In the genomic region with DNA sequence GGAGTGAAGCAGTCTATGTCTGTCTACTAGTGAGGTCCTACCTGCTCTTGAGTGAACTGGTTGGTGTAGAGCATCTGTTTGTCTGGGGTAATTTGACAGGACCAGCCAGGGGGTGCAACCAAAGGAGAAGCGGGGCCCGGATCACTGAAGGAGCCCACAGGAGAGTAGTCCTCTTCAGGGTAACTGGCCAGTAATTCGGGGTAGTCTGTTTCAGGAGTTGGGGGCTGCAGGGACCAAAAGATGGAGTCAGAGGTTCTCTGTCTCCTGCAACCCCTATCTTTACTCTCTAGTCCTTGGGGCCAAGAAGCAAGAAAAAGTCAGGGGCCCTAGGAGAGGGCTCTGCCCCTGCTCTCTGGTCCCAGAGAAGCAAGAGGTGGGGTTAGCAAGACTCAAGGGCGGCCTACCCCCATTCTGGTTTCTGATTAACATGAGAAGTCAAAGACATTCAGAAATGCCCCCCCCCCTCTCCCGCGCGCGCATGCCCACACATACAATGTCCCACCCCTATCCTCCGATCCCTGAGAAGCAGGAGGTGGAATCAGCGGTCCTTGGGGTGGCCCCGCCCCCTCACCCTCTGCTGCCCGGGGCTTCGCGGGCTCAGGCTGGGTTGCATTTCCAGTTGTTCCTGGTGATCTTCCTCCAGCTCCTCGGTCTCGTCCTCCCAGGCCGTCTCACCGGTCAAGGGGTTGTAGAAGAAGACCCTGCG, we compare ENCODE assay signal across 9 mouse cellular contexts. TPM values are rescaled to one million over a fixed set of nuclear protein-coding genes. Genes with fewer than 3 reads are reported as not detected.
DNase-seq lines count a peak whose midpoint lies in the region; ATAC-seq and TF ChIP-seq lines count a peak whose summit lies in the region.
"Had no signal": no experiment of that assay in that cellular context is flagged by ENCODE, and none has a peak within 500 bp of the region (broad histone marks: within the 10 kb centered on the region; RNA-seq: fewer than 3 reads in every experiment).

No protein-coding gene starts in this region.

- H3K9me3 ChIP-seq in embryonic facial prominence, embryonic 11.5 days (replicated peaks; ENCODE audit: control insufficient read depth, low read length), result no peaks in the 10 kb centered on the region
- no peaks in the 10 kb centered on the region for H3K9me3 ChIP-seq in midbrain, embryonic 11.5 days (ENCODE audit: control insufficient read depth, low read length)
- H3K9me3 ChIP-seq: megakaryocyte, embryonic 14.5 days had no signal

- H3K9ac ChIP-seq in embryonic facial prominence, embryonic 11.5 days (replicated peaks; ENCODE audit: low read length), result no peak overlapping the region
- no peak overlapping the region for H3K9ac ChIP-seq in midbrain, embryonic 11.5 days (ENCODE audit: low read length)

- H3K4me1 ChIP-seq in embryonic facial prominence, embryonic 11.5 days (ENCODE audit: control insufficient read depth, insufficient read depth, low read length), result 0 out of 2 replicates have a peak, but pooled peaks cover 5% of the 10 kb centered on the region
- no peaks in the 10 kb centered on the region for H3K4me1 ChIP-seq in midbrain, embryonic 11.5 days (ENCODE audit: control insufficient read depth, insufficient read depth, low read length)

- DNase-seq in adrenal gland, postnatal 10 days, result peak; percentile 62
- DNase-seq in adrenal gland, adult 8-10 months, result no peak
- peak; percentile 40 for DNase-seq in embryonic facial prominence, embryonic 11.5 days (ENCODE audit: low spot score)
- DNase-seq in kidney, adult 8-10 months, result peak; percentile 85 to 86
- no peak for DNase-seq in midbrain, embryonic 11.5 days (ENCODE audit: low spot score, missing footprints)
- no peak for DNase-seq in right cerebral cortex, adult 18-20 months
- DNase-seq in lung, postnatal 25 days (ENCODE audit: low spot score), result no peak
- no peak for DNase-seq in layer of hippocampus, adult 2 months (ENCODE audit: low spot score in 2 of 2)

- no peaks in the 10 kb centered on the region for H3K36me3 ChIP-seq in embryonic facial prominence, embryonic 11.5 days (replicated peaks; ENCODE audit: control insufficient read depth, insufficient read depth, low read depth, low read length)
- no peaks in the 10 kb centered on the region for H3K36me3 ChIP-seq in midbrain, embryonic 11.5 days (ENCODE audit: control insufficient read depth, insufficient read depth, low read length)

- no peak overlapping the region for H3K4me3 ChIP-seq in embryonic facial prominence, embryonic 11.5 days (ENCODE audit: low read depth, low read length)
- no peak overlapping the region for H3K4me3 ChIP-seq in midbrain, embryonic 11.5 days (ENCODE audit: low read depth, low read length)
- H3K4me3 ChIP-seq in layer of hippocampus, adult 2 months, result no peak overlapping the region
- H3K4me3 ChIP-seq: megakaryocyte, embryonic 14.5 days had no signal

- peaks cover 3% of the 10 kb centered on the region for H3K27me3 ChIP-seq in embryonic facial prominence, embryonic 11.5 days (ENCODE audit: control insufficient read depth, insufficient read depth, low read length)
- H3K27me3 ChIP-seq in midbrain, embryonic 11.5 days (ENCODE audit: control insufficient read depth, insufficient read depth, low read length), result no peaks in the 10 kb centered on the region; the same call in 1 of the 2 replicates

- peak overlapping the region; percentile 23; the same call in 1 of the 2 replicates for H3K4me2 ChIP-seq in embryonic facial prominence, embryonic 11.5 days (ENCODE audit: low read depth, low read length)
- 0 out of 2 replicates have a peak overlapping the region, but pooled peaks have one; percentile 15 for H3K4me2 ChIP-seq in midbrain, embryonic 11.5 days

- H3K27ac ChIP-seq in embryonic facial prominence, embryonic 11.5 days (replicated peaks; ENCODE audit: low read depth, low read length), result no peak overlapping the region
- H3K27ac ChIP-seq in midbrain, embryonic 11.5 days (ENCODE audit: low read depth, low read length), result no peak overlapping the region
- H3K27ac ChIP-seq in layer of hippocampus, adult 2 months, result no peak overlapping the region

- no peak for TF ChIP-seq CTCF in layer of hippocampus, adult 2 months (conservative IDR thresholded peaks at IDR 0.05)

- WGBS in embryonic facial prominence, embryonic 11.5 days, result 35% methylated on average over 19 of the region's 19 CpGs
- 50% methylated on average over 14 of the region's 19 CpGs for WGBS in midbrain, embryonic 11.5 days

- 0 out of 2 replicates have a peak, but pooled peaks have one; percentile 20 for ATAC-seq in embryonic facial prominence, embryonic 11.5 days (replicated peaks; ENCODE audit: insufficient number of reproducible peaks, low FRiP score, low TSS enrichment, low read depth)
- no peak for ATAC-seq in midbrain, embryonic 11.5 days (ENCODE audit: low FRiP score)

RNA-seq across cellular contexts. Expression of gene Arhgap27, which starts 23.9 kb away (rescaled TPM):
- 10 to 100 TPM; 23.1 to 24.5 TPM for total RNA-seq in adrenal gland, postnatal 10 days (2021)
- total RNA-seq in adrenal gland, adult 8-10 months (2022), result 10 to 100 TPM; 11.9 to 22.2 (median 15.9) TPM
- polyA plus RNA-seq in embryonic facial prominence, embryonic 11.5 days (2014; fragmentation: Nextera tagmentation; extraction: Ambion mirVana), result 2.9 and 3.7 TPM in 2 replicates
- 2.4 and 2.8 TPM in 2 replicates for polyA plus RNA-seq in midbrain, embryonic 11.5 days (2014; fragmentation: Nextera tagmentation; extraction: Ambion mirVana)
- total RNA-seq in layer of hippocampus, adult 2 months (2021), result 10 to 100 TPM; 11.8 to 14.0 TPM

Comparison
In these comparisons a context has a peak if more than half of its experiments do, and no peak if none do; other contexts are left out.
1. DNase-seq: peak in adrenal gland, postnatal 10 days (single experiment), embryonic facial prominence, embryonic 11.5 days (single experiment) and kidney, adult 8-10 months (2 of 2); none in adrenal gland, adult 8-10 months (single experiment), midbrain, embryonic 11.5 days (single experiment), right cerebral cortex, adult 18-20 months (single experiment), lung, postnatal 25 days (single experiment) and layer of hippocampus, adult 2 months (0 of 2).